Mouse (Mus musculus) hindlimb bud, embryonic 11.5 days (tissue): Measurements from ENCODE around the gene Zbtb7a.

Experiments
- DNase-seq: peaks from one replicate; pipeline ENCODE4 v3.0.0-alpha.2; 2012; ENCODE audit warnings: low read depth, low spot score; ENCODE audit errors: extremely low spot score

The Zbtb7a gene

GRCm38 (mm10) chr10:81189821-81190220 is 54.8 kb downstream of the Zbtb7a start:
- no peak for DNase-seq

GRCm38 (mm10) chr10:81190236-81190911 is 55.4 kb downstream of the Zbtb7a start:
- DNase-seq, result no peak

GRCm38 (mm10) chr10:81190912-81191321 is 55.9 kb downstream of the Zbtb7a start:
- no peak for DNase-seq

GRCm38 (mm10) chr10:81191342-81191982 is 56.4 kb downstream of the Zbtb7a start:
- DNase-seq, result no peak

- no peak for DNase-seq
These were observed 57.4 kb downstream of the Zbtb7a start for GRCm38 (mm10) chr10:81192270-81192967.

GRCm38 (mm10) chr10:81192968-81193501 is 58.0 kb downstream of the Zbtb7a start:
- no peak for DNase-seq

- DNase-seq, result no peak
These were observed 59.2 kb downstream of the Zbtb7a start for GRCm38 (mm10) chr10:81193991-81194774.

- DNase-seq, result no peak
These were observed 60.3 kb downstream of the Zbtb7a start for GRCm38 (mm10) chr10:81195300-81195699.

GRCm38 (mm10) chr10:81196470-81197065 is 61.5 kb downstream of the Zbtb7a start:
- no peak for DNase-seq

- DNase-seq, result no peak
These were observed 62.3 kb downstream of the Zbtb7a start for GRCm38 (mm10) chr10:81197305-81197704.

- DNase-seq, result peak; percentile 78
These were observed 63.2 kb downstream of the Zbtb7a start for GRCm38 (mm10) chr10:81198230-81198629.

GRCm38 (mm10) chr10:81198990-81199389 is 64.0 kb downstream of the Zbtb7a start:
- DNase-seq, result no peak

- DNase-seq, result no peak
These were observed 65.1 kb downstream of the Zbtb7a start for GRCm38 (mm10) chr10:81200141-81200540.

GRCm38 (mm10) chr10:81200605-81201287 is 65.7 kb downstream of the Zbtb7a start:
- no peak for DNase-seq

GRCm38 (mm10) chr10:81201807-81202758 is 67.1 kb downstream of the Zbtb7a start, which contains the start of gene Nmrk2:
TSS of gene Nmrk2 (minus strand) at chr10:81202051.
- no peak for DNase-seq
